Mouse (Mus musculus) midbrain, embryonic 11.5 days (tissue): ENCODE measurements at regions not wholly inside any gene's neighbourhood (a gene's known extent, or its start where the extent isn't known, plus 50 kb on each side); places are given as distances from the start of the nearest gene placed in this dataset.
A peak's percentile ranks its signal among the peaks of the same experiment; 100 is the strongest.

Experiments used
- ATAC-seq: fragments of 200-750 bp; cut with Nextera tagmentation; 2 replicates; pipeline ENCODE4 v1.8.0; 2017; ENCODE audit warnings: moderate TSS enrichment, moderate library complexity; ENCODE audit not compliant: low FRiP score
- DNase-seq: peaks from one replicate; pipeline ENCODE4 v3.0.0; 2015; ENCODE audit warnings: low spot score; ENCODE audit errors: missing footprints
- H3K27ac ChIP-seq: fragments of 300-500 bp; sonication (generic); 2 replicates; pipeline ENCODE4 v1.5.1; 2014; ENCODE audit warnings: low read depth, low read length
- H3K27me3 ChIP-seq: fragments of 300-500 bp; sonication (generic); 2 replicates; pipeline ENCODE4 v1.6.1; 2014; ENCODE audit warnings: mild to moderate bottlenecking, low read length, moderate library complexity, mixed read lengths; ENCODE audit not compliant: control insufficient read depth, insufficient read depth
- H3K36me3 ChIP-seq: fragments of 300-500 bp; sonication (generic); 2 replicates; pipeline ENCODE4 v1.6.1; 2014; ENCODE audit warnings: mild to moderate bottlenecking, low read length, moderate library complexity, mixed read lengths; ENCODE audit not compliant: control insufficient read depth, insufficient read depth
- H3K4me1 ChIP-seq: fragments of 300-500 bp; sonication (generic); 2 replicates; pipeline ENCODE4 v1.6.1; 2014; ENCODE audit warnings: low read length; ENCODE audit not compliant: control insufficient read depth, insufficient read depth
- H3K4me2 ChIP-seq: fragments of 300-500 bp; sonication (generic); 2 replicates; pipeline ENCODE4 v1.6.1; 2014; ENCODE audit warnings: mild to moderate bottlenecking, moderate library complexity
- H3K4me3 ChIP-seq: fragments of 300-500 bp; sonication (generic); 2 replicates; pipeline ENCODE4 v1.5.1; 2014; ENCODE audit warnings: low read depth, low read length
- H3K9ac ChIP-seq: fragments of 300-500 bp; sonication (generic); 2 replicates; pipeline ENCODE4 v1.6.1; 2014; ENCODE audit warnings: low read length
- H3K9me3 ChIP-seq: fragments of 300-500 bp; sonication (generic); 2 replicates; pipeline ENCODE4 v1.6.1; 2016; ENCODE audit warnings: low read length; ENCODE audit not compliant: control insufficient read depth
- WGBS: fragments of 180-500 bp; shearing (Covaris S2); extraction: QIAGEN DNeasy Blood & Tissue Kit; methylation state at CpG from one replicate; pipeline ENCODE4 v1.1.7; 2014; 5-methylcytosine and 5-hydroxymethylcytosine counted together

DNA sequence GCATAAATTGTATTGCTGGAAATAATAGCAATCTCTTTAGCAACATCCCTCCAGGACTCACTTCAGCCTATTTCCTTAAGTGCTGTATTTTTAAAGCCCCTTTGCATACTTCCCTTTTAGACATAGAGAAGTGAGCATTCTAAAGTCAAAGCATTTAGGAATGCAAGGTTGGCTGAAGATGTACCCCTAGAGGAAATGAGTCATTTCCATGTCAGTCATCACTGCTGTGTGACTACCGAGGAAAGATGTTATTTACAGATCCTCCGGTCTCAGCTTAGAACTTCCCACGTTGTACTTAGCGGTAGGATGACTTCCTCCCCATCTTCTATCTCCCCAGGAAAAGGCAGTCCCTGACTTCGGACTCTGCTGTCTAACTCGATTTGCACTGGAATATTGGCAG is 337.2 kb downstream of the Meis1 start:
- WGBS = 83% methylated on average over 6 of the region's 6 CpGs
- no peaks in the 10 kb centered on the region for H3K27me3 ChIP-seq
- H3K4me2 ChIP-seq = no peak overlapping the region
- H3K9ac ChIP-seq = no peak overlapping the region
- H3K9me3 ChIP-seq = no peaks in the 10 kb centered on the region
- ATAC-seq (no peak), DNase-seq (no peak)
- H3K4me3 ChIP-seq = no peak overlapping the region
- H3K27ac ChIP-seq = no peak overlapping the region
- no peaks in the 10 kb centered on the region for H3K36me3 ChIP-seq
- no peaks in the 10 kb centered on the region for H3K4me1 ChIP-seq

DNA sequence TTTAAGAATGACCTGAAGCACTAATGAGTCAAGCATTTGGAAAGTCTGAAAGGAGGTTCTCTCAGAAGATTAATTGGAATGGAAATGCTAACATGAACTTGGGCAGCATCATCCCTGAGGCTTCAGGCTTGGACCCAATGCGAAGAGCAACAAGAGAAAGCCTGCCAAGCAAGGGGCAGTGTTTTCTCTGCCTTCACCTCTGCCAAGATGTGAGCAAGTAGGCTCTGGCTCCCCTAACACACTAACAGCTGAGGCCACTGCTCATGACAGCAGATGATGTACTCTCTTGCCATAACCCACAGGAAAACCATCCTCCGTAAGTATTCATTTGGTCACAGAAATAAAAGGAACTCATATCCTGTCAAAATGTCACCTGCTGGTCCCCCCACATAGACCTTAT is 341.9 kb downstream of the Meis1 start:
- H3K4me3 ChIP-seq = no peak overlapping the region
- DNase-seq = no peak

DNA sequence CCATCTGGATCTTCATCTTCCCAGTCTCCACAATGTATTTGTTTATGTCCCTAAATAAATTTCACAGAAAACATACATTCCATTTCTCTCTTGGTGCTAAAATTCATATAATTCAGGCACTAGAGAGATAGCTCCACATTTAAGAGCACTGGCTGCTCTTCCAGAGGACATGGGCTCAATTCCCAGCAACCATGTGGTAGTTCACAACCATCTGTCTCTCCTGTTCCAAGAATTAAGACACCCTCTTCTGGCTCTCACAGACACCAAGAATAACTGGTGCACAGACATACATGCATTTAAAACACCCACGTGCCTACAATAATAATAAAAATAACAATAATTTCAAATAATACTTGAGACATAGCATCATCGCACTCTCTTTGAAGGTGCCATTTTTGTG is 347.8 kb downstream of the Meis1 start:
- 89% methylated on average over 2 of the region's 2 CpGs for whole genome bisulfite sequencing
- H3K4me3 ChIP-seq = no peak overlapping the region
- no peak overlapping the region for H3K27ac ChIP-seq
- no peaks in the 10 kb centered on the region for H3K4me1 ChIP-seq
- no peak overlapping the region for H3K9ac ChIP-seq
- H3K36me3 ChIP-seq = no peaks in the 10 kb centered on the region
- no peaks in the 10 kb centered on the region for H3K27me3 ChIP-seq
- no peaks in the 10 kb centered on the region for H3K9me3 ChIP-seq
- ATAC-seq (no peak), DNase-seq (no peak)
- no peak overlapping the region for H3K4me2 ChIP-seq

More for the DNA sequence above, 341.9 kb downstream of the Meis1 start:
- H3K27ac ChIP-seq = no peak overlapping the region
- no peaks in the 10 kb centered on the region for H3K4me1 ChIP-seq
- WGBS = 89% methylated on average over 2 of the region's 2 CpGs
- no peaks in the 10 kb centered on the region for H3K36me3 ChIP-seq
- no peak for ATAC-seq
- H3K9me3 ChIP-seq = no peaks in the 10 kb centered on the region
- H3K27me3 ChIP-seq = no peaks in the 10 kb centered on the region
- H3K9ac ChIP-seq = no peak overlapping the region
- no peak overlapping the region for H3K4me2 ChIP-seq

DNA sequence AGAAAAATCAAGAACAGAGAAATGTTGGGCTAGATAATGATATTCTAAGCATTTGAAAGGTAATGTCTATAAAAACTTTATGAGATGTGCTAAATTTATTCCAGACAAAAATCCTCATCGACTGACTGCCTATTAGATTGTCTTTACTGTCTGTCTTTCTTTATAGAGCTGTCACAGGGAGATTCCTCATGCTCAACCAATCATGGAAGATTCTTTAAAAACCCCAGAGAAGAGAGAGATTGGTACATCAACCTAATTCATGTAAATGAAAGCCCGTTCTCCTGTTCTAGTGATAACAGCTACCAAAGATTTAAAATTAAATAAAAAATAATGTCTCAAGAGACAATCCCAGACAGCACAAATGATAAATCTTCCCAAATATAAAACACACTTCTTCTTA is 349.5 kb downstream of the Meis1 start:
- no peaks in the 10 kb centered on the region for H3K4me1 ChIP-seq
- H3K27ac ChIP-seq = no peak overlapping the region
- H3K4me2 ChIP-seq = no peak overlapping the region
- no peaks in the 10 kb centered on the region for H3K27me3 ChIP-seq
- no peaks in the 10 kb centered on the region for H3K36me3 ChIP-seq
- no peak for DNase-seq
- whole genome bisulfite sequencing = 70% methylated on average over 2 of the region's 2 CpGs
- H3K9ac ChIP-seq = no peak overlapping the region
- ATAC-seq = no peak
- H3K9me3 ChIP-seq = no peaks in the 10 kb centered on the region
- no peak overlapping the region for H3K4me3 ChIP-seq

DNA sequence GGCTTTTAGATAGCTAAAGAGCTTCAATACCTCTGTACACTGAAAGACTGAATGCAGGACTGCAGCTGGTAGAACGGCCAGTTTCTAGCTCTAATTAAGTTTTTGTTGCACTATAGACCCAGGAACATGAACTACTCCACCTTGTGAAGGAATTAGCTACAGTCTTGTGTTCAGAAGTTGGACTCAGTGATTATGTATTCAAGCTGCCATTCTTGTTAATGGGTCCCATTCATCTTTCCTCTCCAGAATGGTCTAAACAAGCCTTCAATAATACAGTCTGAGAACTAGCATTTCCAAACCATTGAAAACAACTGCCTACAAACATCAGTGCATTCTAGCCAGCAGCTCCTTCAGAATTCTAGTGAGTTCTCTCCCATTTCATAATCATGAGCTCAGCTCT is 362.4 kb downstream of the Meis1 start:
- Histone ChIP-seq H3K4me1 (no peaks in the 10 kb centered on the region), H3K4me3 (no peak overlapping the region), H3K27ac (no peak overlapping the region), H3K36me3 (no peaks in the 10 kb centered on the region), H3K9ac (no peak overlapping the region), H3K27me3 (no peaks in the 10 kb centered on the region), H3K9me3 (no peaks in the 10 kb centered on the region), H3K4me2 (no peak overlapping the region)
- no peak for DNase-seq
- ATAC-seq = no peak
- WGBS = 86% methylated on average over 1 of the region's 1 CpGs

DNA sequence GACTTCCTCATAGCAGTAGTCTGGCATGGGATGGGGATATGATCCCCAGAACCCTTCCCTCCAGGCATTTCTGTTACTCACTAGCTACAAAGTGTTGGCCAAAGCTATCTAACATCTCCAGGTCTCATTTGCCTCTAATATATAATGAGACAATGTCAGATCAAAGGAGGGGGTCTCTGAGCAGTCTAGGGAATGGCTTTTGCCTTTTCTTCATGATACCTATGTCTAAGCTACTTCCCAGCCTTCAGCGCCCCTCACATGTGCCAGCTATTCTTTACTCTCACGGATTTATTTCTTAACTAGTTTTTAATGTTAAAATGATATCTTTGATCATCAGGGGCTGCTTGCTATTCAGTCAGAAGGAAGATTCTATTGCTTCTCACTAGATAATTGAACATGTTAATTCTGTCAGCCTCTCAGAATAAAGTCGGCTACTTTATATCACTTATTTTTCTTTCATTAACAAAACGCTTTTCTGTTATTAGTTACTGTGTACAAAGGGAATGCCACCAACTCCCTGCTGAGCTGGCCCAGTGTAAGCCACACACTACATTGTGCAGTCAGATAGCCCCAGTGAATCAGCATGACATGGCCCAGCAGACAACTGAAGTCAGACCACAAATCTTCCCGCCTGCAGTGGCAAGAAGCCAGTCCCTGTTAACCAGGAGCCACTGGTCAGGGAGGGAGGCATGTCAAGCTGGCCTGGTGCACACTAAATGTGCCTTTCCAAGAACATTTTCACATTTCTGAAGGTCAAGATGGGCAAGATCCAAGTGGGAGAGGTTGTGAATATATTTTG is 386.6 kb downstream of the Meis1 start:
- DNase-seq (peak; percentile 64), ATAC-seq (no peak)
- Histone ChIP-seq H3K4me1 (no peaks in the 10 kb centered on the region), H3K4me3 (no peak overlapping the region), H3K36me3 (no peaks in the 10 kb centered on the region), H3K4me2 (no peak overlapping the region), H3K9ac (no peak overlapping the region), H3K27ac (no peak overlapping the region), H3K9me3 (no peaks in the 10 kb centered on the region), H3K27me3 (no peaks in the 10 kb centered on the region)
- 75% methylated on average over 5 of the region's 5 CpGs for WGBS

DNA sequence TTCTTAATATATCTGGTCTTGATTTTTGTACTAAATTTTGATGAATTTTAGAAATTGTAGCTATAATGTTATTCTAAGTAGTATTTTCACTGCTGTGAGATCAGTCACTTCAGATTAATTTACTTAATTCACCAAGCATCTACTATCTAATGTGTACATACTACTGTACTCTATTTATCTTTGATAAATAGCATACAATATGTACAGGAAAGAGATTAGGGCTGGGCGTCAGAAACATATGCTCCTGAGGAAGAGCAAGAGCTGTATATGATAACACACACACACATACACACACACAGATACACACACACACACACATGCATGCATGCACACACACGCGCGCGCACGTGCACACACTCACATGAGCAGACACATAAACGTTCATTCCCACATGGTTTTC is 387.2 kb downstream of the Meis1 start:
- H3K9ac ChIP-seq = no peak overlapping the region
- ATAC-seq (no peak), DNase-seq (peak; percentile 17)
- no peaks in the 10 kb centered on the region for H3K27me3 ChIP-seq
- no peak overlapping the region for H3K4me3 ChIP-seq
- H3K4me1 ChIP-seq = no peaks in the 10 kb centered on the region
- H3K27ac ChIP-seq = no peak overlapping the region
- H3K9me3 ChIP-seq = no peaks in the 10 kb centered on the region
- H3K36me3 ChIP-seq = no peaks in the 10 kb centered on the region
- H3K4me2 ChIP-seq = no peak overlapping the region
- 93% methylated on average over 7 of the region's 7 CpGs for WGBS

DNA sequence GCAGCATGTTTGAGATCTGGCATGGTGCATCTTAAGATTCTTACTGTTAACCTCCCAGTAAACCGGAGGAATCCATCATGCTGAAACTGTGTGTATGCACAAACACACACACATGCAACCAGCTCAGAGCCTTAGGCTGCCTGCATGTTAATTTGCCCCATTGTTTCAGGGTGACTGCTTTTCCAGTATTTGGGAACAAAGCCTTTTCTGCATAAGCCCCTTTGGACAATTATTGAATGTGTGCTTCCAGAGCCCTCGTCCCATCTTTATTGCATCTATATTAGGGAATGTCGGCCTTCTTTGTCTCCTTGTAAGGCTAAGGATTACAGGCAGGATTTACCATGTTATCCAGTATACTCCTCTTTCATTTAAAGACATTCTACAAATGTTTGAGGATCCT is 397.0 kb downstream of the Meis1 start:
- Histone ChIP-seq H3K4me1 (peaks cover 3% of the 10 kb centered on the region; the same call in 1 of the 2 replicates), H3K27me3 (peaks cover 3% of the 10 kb centered on the region), H3K4me3 (no peak overlapping the region), H3K27ac (no peak overlapping the region), H3K4me2 (no peak overlapping the region), H3K9ac (no peak overlapping the region), H3K36me3 (no peaks in the 10 kb centered on the region), H3K9me3 (no peaks in the 10 kb centered on the region)
- 30% methylated on average over 3 of the region's 3 CpGs for WGBS
- DNase-seq (peak; percentile 83), ATAC-seq (peak; percentile 42; the same call in 1 of the 2 replicates)

DNA sequence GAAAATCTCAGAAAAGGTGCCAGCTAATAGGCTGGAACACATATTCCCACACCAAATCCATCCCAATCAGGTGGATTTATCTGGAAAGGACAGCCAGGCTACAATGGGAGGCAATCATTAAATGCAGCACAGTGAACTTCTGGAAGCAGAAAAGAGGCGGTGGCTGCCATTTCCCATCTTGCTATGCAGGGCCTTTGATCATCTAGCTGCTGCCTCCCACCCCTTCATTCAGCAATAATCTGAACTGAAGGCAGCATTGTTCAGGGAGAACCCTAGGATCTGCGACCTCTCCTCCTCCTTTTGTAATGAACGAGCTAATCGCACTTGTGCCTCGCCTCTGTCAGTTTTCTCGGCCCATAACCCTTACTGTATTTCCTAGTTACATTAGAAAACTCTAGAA is 413.9 kb downstream of the Meis1 start:
- no peak overlapping the region for H3K27ac ChIP-seq
- H3K9me3 ChIP-seq = no peaks in the 10 kb centered on the region
- H3K4me1 ChIP-seq = no peaks in the 10 kb centered on the region
- H3K4me2 ChIP-seq = no peak overlapping the region
- peak; percentile 71 for DNase-seq
- no peaks in the 10 kb centered on the region for H3K27me3 ChIP-seq
- H3K36me3 ChIP-seq = no peaks in the 10 kb centered on the region
- WGBS = 26% methylated on average over 6 of the region's 6 CpGs
- no peak overlapping the region for H3K9ac ChIP-seq
- H3K4me3 ChIP-seq = no peak overlapping the region
- ATAC-seq = no peak
